Mouse (Mus musculus): ENCODE measurements around the gene Car14. TPM values are rescaled to one million over a fixed set of nuclear protein-coding genes. Genes with fewer than 3 reads are reported as not detected.

Car14 gene
- total and polyA plus RNA-seq, 3 experiments, result 0.15 to 0.38 TPM; not detected in 1

DNA sequence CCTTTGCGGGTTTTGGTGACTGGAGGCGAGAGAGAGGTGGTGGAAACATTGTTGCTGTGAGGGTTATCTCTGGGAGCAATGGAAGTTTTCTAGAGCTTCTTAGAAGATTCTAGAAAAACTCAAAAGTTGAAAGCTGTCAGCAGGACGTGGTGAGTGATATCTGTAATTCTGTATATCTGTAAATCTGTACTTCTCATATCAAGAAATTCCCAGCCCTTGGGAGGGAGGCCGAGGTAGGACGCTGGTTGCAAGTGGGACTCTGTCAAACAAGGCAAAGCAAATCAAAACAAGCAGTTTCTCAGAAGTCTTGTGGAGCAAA, 25.9 kb upstream of the Car14 start:
- Histone ChIP-seq H3K36me3 (ENCODE audit: control insufficient read depth in 1 of 2, insufficient read depth in 2 of 2, low read length in 2 of 2) (peaks cover 15 to 41% of the 10 kb centered on the region in 2 experiments), H3K79me2 (ENCODE audit: control insufficient read depth, insufficient read depth, low read length, poor library complexity) (peaks cover 49% of the 10 kb centered on the region), H3K4me1 (ENCODE audit: control insufficient read depth in 1 of 2, insufficient read depth in 2 of 2, low read length in 2 of 2) (peaks cover 12 to 33% of the 10 kb centered on the region in 2 experiments), H3K4me3 (ENCODE audit: control insufficient read depth in 1 of 2, insufficient read depth in 1 of 2, low read depth in 2 of 2, low read length in 2 of 2) (peak overlapping the region; percentile 67 to 88), H3K9me3 (replicated peaks; ENCODE audit: insufficient read depth, low read length) (no peaks in the 10 kb centered on the region), H3K9ac (ENCODE audit: control insufficient read depth, low read depth, low read length, poor library complexity, severe bottlenecking) (peak overlapping the region; percentile 89), H3K27ac (ENCODE audit: control insufficient read depth, low read depth, low read length) (peak overlapping the region; percentile 85), H3K27me3 (ENCODE audit: control insufficient read depth in 1 of 2, insufficient read depth in 2 of 2, low read length in 2 of 2) (no peaks in the 10 kb centered on the region)
- TF ChIP-seq TBP (IDR thresholded peaks at IDR 0.05; ENCODE audit: low read depth, low read length) (peak; percentile 42; the same call in 1 of the 2 replicates), UBTF (IDR thresholded peaks at IDR 0.05; ENCODE audit: borderline replicate concordance, insufficient read depth, low read depth, low read length) (no peak), RCOR1 (IDR thresholded peaks at IDR 0.05; ENCODE audit: low read depth, low read length) (peak; percentile 49; the same call in 1 of the 2 replicates), ETS1 (IDR thresholded peaks at IDR 0.05; ENCODE audit: low read depth, low read length) (0 out of 2 replicates have a peak, but pooled peaks have one; percentile 20), GATA1 (IDR thresholded peaks at IDR 0.05; ENCODE audit: low read depth, low read length) (peak; percentile 57), POLR2AphosphoS2 (IDR thresholded peaks at IDR 0.05; ENCODE audit: low read length) (no peak)
- no peak for DNase-seq (ENCODE audit: low read depth, low spot score)

DNA sequence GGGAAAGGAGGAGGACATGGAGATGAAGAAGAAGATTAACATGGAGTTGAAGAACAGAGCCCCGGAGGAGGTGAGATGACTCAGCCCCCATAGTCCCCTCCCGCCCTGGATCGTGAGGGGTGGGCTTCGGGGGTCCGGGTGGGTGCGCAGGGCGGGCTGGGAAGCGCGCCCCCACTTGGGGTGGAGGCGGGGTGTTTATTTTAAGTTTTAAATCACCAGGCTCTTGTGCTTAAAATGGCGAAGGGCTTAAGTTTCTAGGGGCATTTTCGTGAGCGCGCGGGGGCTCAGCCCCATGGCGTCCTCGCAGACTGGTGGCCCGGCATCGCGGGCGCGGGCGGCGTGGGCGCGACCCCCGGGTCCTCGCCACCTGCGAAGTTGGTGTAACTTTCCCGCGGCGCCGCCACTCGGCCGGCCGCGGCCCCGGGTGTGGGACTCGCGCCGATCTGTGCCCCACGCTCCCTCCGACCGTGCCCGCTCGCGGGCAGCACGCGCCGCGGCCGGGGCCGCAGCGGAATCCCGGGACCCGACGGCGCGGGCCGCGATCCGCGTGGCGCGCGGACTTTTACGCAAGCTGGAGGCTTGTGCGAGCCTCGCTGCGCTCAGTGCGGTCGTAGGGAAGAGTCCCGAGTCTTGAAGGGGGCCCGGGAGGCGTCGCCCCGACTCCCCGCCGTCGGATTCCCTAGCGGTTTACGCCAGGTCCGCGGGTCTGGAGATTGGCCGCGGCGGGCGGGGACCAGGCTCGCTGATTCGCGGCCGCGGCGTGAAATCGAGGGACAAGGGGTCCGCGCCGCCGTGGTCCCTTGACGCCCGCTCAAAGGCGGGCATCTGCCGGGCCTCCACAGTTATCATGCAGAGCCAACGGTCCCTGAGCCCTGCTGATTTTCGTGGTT, 25.3 kb upstream of the Car14 start:
- Histone ChIP-seq H3K9ac (ENCODE audit: control insufficient read depth, low read depth, low read length, poor library complexity, severe bottlenecking) (peak overlapping the region; percentile 89), H3K79me2 (ENCODE audit: control insufficient read depth, insufficient read depth, low read length, poor library complexity) (peaks cover 46% of the 10 kb centered on the region), H3K4me1 (ENCODE audit: control insufficient read depth in 1 of 2, insufficient read depth in 2 of 2, low read length in 2 of 2) (peaks cover 12 to 33% of the 10 kb centered on the region in 2 experiments), H3K27ac (ENCODE audit: control insufficient read depth, low read depth, low read length) (peak overlapping the region; percentile 85), H3K36me3 (ENCODE audit: control insufficient read depth in 1 of 2, insufficient read depth in 2 of 2, low read length in 2 of 2) (peaks cover 11 to 40% of the 10 kb centered on the region in 2 experiments), H3K27me3 (ENCODE audit: control insufficient read depth in 1 of 2, insufficient read depth in 2 of 2, low read length in 2 of 2) (no peaks in the 10 kb centered on the region), H3K4me3 (ENCODE audit: control insufficient read depth in 1 of 2, insufficient read depth in 1 of 2, low read depth in 2 of 2, low read length in 2 of 2) (peak overlapping the region; percentile 67 to 88), H3K9me3 (replicated peaks; ENCODE audit: insufficient read depth, low read length) (no peaks in the 10 kb centered on the region)
- DNase-seq (ENCODE audit: low read depth, low spot score), result peak; percentile 80
- TF ChIP-seq BHLHE40 (IDR thresholded peaks at IDR 0.05; ENCODE audit: borderline replicate concordance, low read depth, low read length) (no peak), MAX (IDR thresholded peaks at IDR 0.05; ENCODE audit: low read length) (peak; percentile 79), NRF1 (IDR thresholded peaks at IDR 0.05; ENCODE audit: insufficient read depth, low read depth, low read length, poor library complexity, severe bottlenecking) (no peak), MYB (IDR thresholded peaks at IDR 0.05; ENCODE audit: low read depth, low read length) (no peak), GABPA (IDR thresholded peaks at IDR 0.05; ENCODE audit: low read depth, low read length) (no peak), POLR2AphosphoS5 (IDR thresholded peaks at IDR 0.05; ENCODE audit: borderline replicate concordance, low read depth, low read length) (no peak), NELFE (IDR thresholded peaks at IDR 0.05; ENCODE audit: low read depth, low read length) (peak; percentile 38; the same call in 1 of the 2 replicates), HCFC1 (IDR thresholded peaks at IDR 0.05; ENCODE audit: low read depth, low read length) (no peak), TAL1 (IDR thresholded peaks at IDR 0.05; ENCODE audit: low read length) (peak; percentile 54; the same call in 1 of the 2 replicates), ZNF384 (IDR thresholded peaks at IDR 0.05; ENCODE audit: low read depth, low read length) (no peak), SMC3 (IDR thresholded peaks at IDR 0.05; ENCODE audit: low read depth, low read length) (no peak), MEF2A (IDR thresholded peaks at IDR 0.05; ENCODE audit: extremely low read depth, insufficient replicate concordance, low read depth, low read length, poor library complexity, severe bottlenecking) (no peak), SIN3A (IDR thresholded peaks at IDR 0.05; ENCODE audit: low read length) (peak; percentile 37; the same call in 1 of the 2 replicates), USF2 (IDR thresholded peaks at IDR 0.05; ENCODE audit: borderline replicate concordance in 1 of 2, insufficient read depth in 1 of 2, low read depth in 1 of 2, low read length in 2 of 2) (no peak), POLR2AphosphoS2 (IDR thresholded peaks at IDR 0.05; ENCODE audit: low read length) (no peak), MAFK (IDR thresholded peaks at IDR 0.05; ENCODE audit: borderline replicate concordance, low read depth, low read length) (no peak), USF1 (IDR thresholded peaks at IDR 0.05; ENCODE audit: low read depth, low read length) (no peak), CTCF (IDR thresholded peaks at IDR 0.05 in 2 of 3, conservative IDR thresholded peaks at IDR 0.05 in 1 of 3; ENCODE audit: control insufficient read depth in 1 of 3, insufficient read depth in 1 of 3, low read depth in 2 of 3, low read length in 3 of 3, poor library complexity in 1 of 3, severe bottlenecking in 1 of 3) (0 out of 6 replicates have a peak, but pooled peaks of 1 of the 3 experiments have one; percentile 1), TCF12 (IDR thresholded peaks at IDR 0.05; ENCODE audit: low read depth, low read length) (no peak; the same call in none of the 2 replicates), POLR2A (IDR thresholded peaks at IDR 0.05; ENCODE audit: control insufficient read depth in 1 of 2, insufficient read depth in 1 of 2, low read depth in 1 of 2, low read length in 2 of 2, poor library complexity in 1 of 2) (peak in 1 of 2 experiments; percentile 40; a peak in 1 of 4 replicates), RCOR1 (IDR thresholded peaks at IDR 0.05; ENCODE audit: low read depth, low read length) (no peak), ZMIZ1 (IDR thresholded peaks at IDR 0.05; ENCODE audit: low read depth, low read length) (peak; percentile 62; the same call in 1 of the 2 replicates), EP300 (IDR thresholded peaks at IDR 0.05; ENCODE audit: low read depth in 1 of 2, low read length in 2 of 2) (no peak; a peak in 1 of 4 replicates), JUND (IDR thresholded peaks at IDR 0.05; ENCODE audit: low read depth, low read length) (no peak)

Measured in MEL (cell line).